Mouse (Mus musculus) MEL (cell line): ENCODE measurements at regions not wholly inside any gene's neighbourhood (a gene's known extent, or its start where the extent isn't known, plus 50 kb on each side); places are given as distances from the start of the nearest gene placed in this dataset.

Experiments
- DNase-seq: peaks from one replicate; pipeline ENCODE4 v3.0.0; 2011; ENCODE audit warnings: low read depth, low spot score
- H3K27ac ChIP-seq: 2 replicates; pipeline ENCODE4 v1.5.1; 2012; ENCODE audit warnings: low read depth, mild to moderate bottlenecking, control low read depth, low read length, moderate library complexity; ENCODE audit not compliant: control insufficient read depth
- H3K27me3 ChIP-seq, 2 experiments: fragments of 150-350 bp in 1 of 2; sonication (generic) in 1 of 2; 2 replicates each; pipeline ENCODE4 v1.6.1; 2012; ENCODE audit warnings: low read length in 2 of 2, mild to moderate bottlenecking in 2 of 2, improper control_type of control experiment in 1 of 2, moderate library complexity in 1 of 2; ENCODE audit not compliant: insufficient read depth in 2 of 2, control insufficient read depth in 1 of 2
- H3K36me3 ChIP-seq, 2 experiments: 2 replicates each; pipeline ENCODE4 v1.6.1; 2012 to 2014; ENCODE audit warnings: low read length in 2 of 2, improper control_type of control experiment in 1 of 2, inconsistent platforms in 1 of 2, mild to moderate bottlenecking in 1 of 2; ENCODE audit not compliant: insufficient read depth in 2 of 2, control insufficient read depth in 1 of 2
- H3K4me1 ChIP-seq, 2 experiments: fragments of 150-350 bp in 1 of 2; sonication (generic) in 1 of 2; 2 replicates each; pipeline ENCODE4 v1.6.1; 2012; ENCODE audit warnings: low read length in 2 of 2, improper control_type of control experiment in 1 of 2, mild to moderate bottlenecking in 1 of 2; ENCODE audit not compliant: insufficient read depth in 2 of 2, control insufficient read depth in 1 of 2
- H3K4me3 ChIP-seq, 2 experiments: fragments of 150-350 bp in 1 of 2; sonication (generic) in 1 of 2; 2 replicates each; pipeline ENCODE4 v1.5.1; 2012; ENCODE audit warnings: low read depth in 2 of 2, low read length in 2 of 2, mild to moderate bottlenecking in 2 of 2, moderate library complexity in 2 of 2, control low read depth in 1 of 2, improper control_type of control experiment in 1 of 2; ENCODE audit not compliant: control insufficient read depth in 1 of 2, insufficient read depth in 1 of 2
- H3K79me2 ChIP-seq: 2 replicates; pipeline ENCODE4 v1.6.1; 2012; ENCODE audit warnings: mild to moderate bottlenecking, low read length, moderate library complexity; ENCODE audit not compliant: control insufficient read depth, poor library complexity, insufficient read depth
- H3K9ac ChIP-seq: 2 replicates; pipeline ENCODE4 v1.6.1; 2012; ENCODE audit warnings: low read depth, mild to moderate bottlenecking, control low read depth, low read length, moderate library complexity; ENCODE audit not compliant: control insufficient read depth, poor library complexity, severe bottlenecking
- H3K9me3 ChIP-seq: fragments of 150-350 bp; sonication (generic); replicated peaks from 2 replicates; pipeline ENCODE4 v1.6.1; 2012; ENCODE audit warnings: mild to moderate bottlenecking, low read length, improper control_type of control experiment, moderate library complexity; ENCODE audit not compliant: insufficient read depth
- CTCF ChIP-seq, 3 experiments: IDR thresholded peaks in 2 of 3; conservative IDR thresholded peaks in 1 of 3; 2 replicates each; pipeline ENCODE4 v1.5.1; 2011 to 2012; ENCODE audit warnings: low read length in 3 of 3, low read depth in 2 of 3, mild to moderate bottlenecking in 2 of 3, improper control_type of control experiment in 1 of 3, inconsistent platforms in 1 of 3, mixed read lengths in 1 of 3, moderate library complexity in 1 of 3; ENCODE audit not compliant: control insufficient read depth in 1 of 3, insufficient read depth in 1 of 3, poor library complexity in 1 of 3, severe bottlenecking in 1 of 3
- EP300 ChIP-seq, 2 experiments: IDR thresholded peaks; 2 replicates each; pipeline ENCODE4 v1.6.1; 2011; ENCODE audit warnings: improper control_type of control experiment in 2 of 2, low read length in 2 of 2, low read depth in 1 of 2, mild to moderate bottlenecking in 1 of 2
- GABPA ChIP-seq: IDR thresholded peaks from 2 replicates; pipeline ENCODE4 v1.6.1; 2012; ENCODE audit warnings: low read depth, mild to moderate bottlenecking, inconsistent platforms, low read length, improper control_type of control experiment, moderate library complexity
- JUND ChIP-seq: IDR thresholded peaks from 2 replicates; pipeline ENCODE4 v1.6.1; 2011; ENCODE audit warnings: low read depth, mild to moderate bottlenecking, improper control_type of control experiment, low read length
- KAT2A ChIP-seq: conservative IDR thresholded peaks from 2 replicates; pipeline ENCODE4 v1.6.1; 2012; ENCODE audit warnings: low read depth, low read length, improper control_type of control experiment, inconsistent platforms
- MAFK ChIP-seq: IDR thresholded peaks from 2 replicates; pipeline ENCODE4 v1.6.1; 2011; ENCODE audit warnings: low read depth, mild to moderate bottlenecking, low read length, improper control_type of control experiment, borderline replicate concordance
- MEF2A ChIP-seq: IDR thresholded peaks from 2 replicates; pipeline ENCODE4 v1.6.1; 2014; ENCODE audit warnings: low read depth, mild to moderate bottlenecking, inconsistent platforms, low read length, improper control_type of control experiment; ENCODE audit not compliant: poor library complexity, insufficient replicate concordance, severe bottlenecking; ENCODE audit errors: extremely low read depth
- MXI1 ChIP-seq: IDR thresholded peaks from 2 replicates; pipeline ENCODE4 v1.6.1; 2011; ENCODE audit warnings: mild to moderate bottlenecking, low read depth, low read length, improper control_type of control experiment
- MYB ChIP-seq: IDR thresholded peaks from 2 replicates; pipeline ENCODE4 v1.6.1; 2011; ENCODE audit warnings: mild to moderate bottlenecking, low read depth, low read length, improper control_type of control experiment
- NRF1 ChIP-seq: IDR thresholded peaks from 2 replicates; pipeline ENCODE4 v1.6.1; 2014; ENCODE audit warnings: low read depth, mild to moderate bottlenecking, inconsistent platforms, low read length, improper control_type of control experiment, moderate library complexity; ENCODE audit not compliant: poor library complexity, insufficient read depth, severe bottlenecking
- POLR2A ChIP-seq, 2 experiments: IDR thresholded peaks; 2 replicates each; pipeline ENCODE4 v1.6.1; 2011 to 2012; ENCODE audit warnings: low read length in 2 of 2, mild to moderate bottlenecking in 2 of 2, control low read depth in 1 of 2, improper control_type of control experiment in 1 of 2, low read depth in 1 of 2, moderate library complexity in 1 of 2; ENCODE audit not compliant: control insufficient read depth in 1 of 2, insufficient read depth in 1 of 2, poor library complexity in 1 of 2
- POLR2AphosphoS2 ChIP-seq: IDR thresholded peaks from 2 replicates; pipeline ENCODE4 v1.6.1; 2011; ENCODE audit warnings: low read length, improper control_type of control experiment
- POLR2AphosphoS5 ChIP-seq: IDR thresholded peaks from 2 replicates; pipeline ENCODE4 v1.6.1; 2012; ENCODE audit warnings: low read depth, borderline replicate concordance, mild to moderate bottlenecking, inconsistent platforms, low read length, moderate library complexity, mixed read lengths
- RAD21 ChIP-seq: IDR thresholded peaks from 2 replicates; pipeline ENCODE4 v1.6.1; 2011; ENCODE audit warnings: mild to moderate bottlenecking, low read depth, low read length, improper control_type of control experiment
- TAL1 ChIP-seq: IDR thresholded peaks from 2 replicates; pipeline ENCODE4 v1.6.1; 2012; ENCODE audit warnings: mild to moderate bottlenecking, inconsistent platforms, low read length, moderate library complexity, mixed read lengths
- TCF12 ChIP-seq: IDR thresholded peaks from 2 replicates; pipeline ENCODE4 v1.6.1; 2014; ENCODE audit warnings: low read depth, mild to moderate bottlenecking, inconsistent platforms, low read length, improper control_type of control experiment, moderate library complexity
- UBTF ChIP-seq: IDR thresholded peaks from 2 replicates; pipeline ENCODE4 v1.6.1; 2012; ENCODE audit warnings: low read depth, mild to moderate bottlenecking, inconsistent platforms, low read length, improper control_type of control experiment, moderate library complexity, borderline replicate concordance; ENCODE audit not compliant: insufficient read depth
- USF1 ChIP-seq: IDR thresholded peaks from 2 replicates; pipeline ENCODE4 v1.6.1; 2014; ENCODE audit warnings: low read depth, mild to moderate bottlenecking, inconsistent platforms, low read length, improper control_type of control experiment, moderate library complexity
- ZC3H11A ChIP-seq: IDR thresholded peaks from 2 replicates; pipeline ENCODE4 v1.6.1; 2012; ENCODE audit warnings: low read depth, mild to moderate bottlenecking, inconsistent platforms, low read length, improper control_type of control experiment
- ZMIZ1 ChIP-seq: IDR thresholded peaks from 2 replicates; pipeline ENCODE4 v1.6.1; 2012; ENCODE audit warnings: low read depth, mild to moderate bottlenecking, inconsistent platforms, low read length, improper control_type of control experiment, moderate library complexity
- ZNF384 ChIP-seq: IDR thresholded peaks from 2 replicates; pipeline ENCODE4 v1.6.1; 2012; ENCODE audit warnings: low read depth, mild to moderate bottlenecking, inconsistent platforms, low read length, improper control_type of control experiment

DNA sequence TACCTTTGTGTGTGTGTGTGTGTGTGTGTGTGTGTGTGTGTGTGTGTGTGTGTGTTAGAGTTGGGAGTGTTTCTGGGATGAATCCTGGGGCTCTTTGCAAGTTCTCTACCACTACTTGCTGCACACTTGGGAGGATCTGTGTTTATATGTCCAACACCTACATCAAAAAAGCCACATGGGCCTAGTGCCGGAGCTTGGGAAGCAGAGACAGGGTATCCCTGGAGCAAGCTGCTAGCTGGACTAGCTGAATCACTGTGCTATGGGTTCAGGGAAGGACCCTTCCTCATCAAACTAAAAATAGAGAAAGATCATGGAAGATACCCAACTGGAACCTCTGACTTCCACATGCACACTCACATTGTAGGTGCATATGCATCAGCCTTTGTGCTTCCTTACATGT is 187.4 kb downstream of the Insig2 start:
- Histone ChIP-seq H3K27me3 (no peaks in the 10 kb centered on the region), H3K27ac (no peak overlapping the region), H3K36me3 (no peaks in the 10 kb centered on the region), H3K79me2 (no peaks in the 10 kb centered on the region), H3K4me3 (no peak overlapping the region), H3K9ac (no peak overlapping the region), H3K4me1 (no peaks in the 10 kb centered on the region), H3K9me3 (no peaks in the 10 kb centered on the region)
- no peak for TF ChIP-seq MEF2A
- no peak for TF ChIP-seq CTCF (IDR thresholded peaks at IDR 0.05 in 2 of 3, conservative IDR thresholded peaks at IDR 0.05 in 1 of 3; ENCODE audit: control insufficient read depth in 1 of 3, insufficient read depth in 1 of 3, low read depth in 2 of 3, low read length in 3 of 3, poor library complexity in 1 of 3, severe bottlenecking in 1 of 3)
- no peak for TF ChIP-seq EP300 (IDR thresholded peaks at IDR 0.05; ENCODE audit: low read depth in 1 of 2, low read length in 2 of 2)
- no peak for TF ChIP-seq GABPA
- TF ChIP-seq ZMIZ1: no peak
- no peak for TF ChIP-seq ZC3H11A
- no peak for TF ChIP-seq KAT2A
- no peak for TF ChIP-seq POLR2AphosphoS5
- TF ChIP-seq TCF12: no peak
- no peak for DNase-seq

DNA sequence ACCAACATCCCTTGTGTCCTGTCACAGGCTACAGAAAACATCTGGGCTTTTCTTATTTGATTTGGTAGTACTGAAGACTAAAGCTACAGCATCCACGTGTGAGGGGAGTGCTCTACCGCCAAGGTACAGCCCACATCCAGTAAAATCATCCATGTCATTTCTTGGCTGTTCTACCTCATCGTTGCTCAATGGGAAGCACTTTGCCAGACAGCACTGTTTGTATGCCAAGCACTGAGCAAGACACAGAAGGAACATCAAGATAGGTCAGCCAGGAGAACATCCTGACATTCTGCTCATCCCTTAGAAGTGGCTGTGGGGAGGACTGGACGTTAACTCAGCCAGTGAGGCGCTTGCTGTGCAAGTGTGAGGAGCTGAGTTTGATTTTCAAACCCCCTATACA is 178.9 kb downstream of the Insig2 start:
- H3K36me3 ChIP-seq: no peaks in the 10 kb centered on the region
- H3K27me3 ChIP-seq: no peaks in the 10 kb centered on the region
- no peak overlapping the region for H3K27ac ChIP-seq
- no peak for TF ChIP-seq JUND
- no peak for TF ChIP-seq RAD21
- no peak for TF ChIP-seq MXI1
- TF ChIP-seq MYB: no peak
- TF ChIP-seq POLR2AphosphoS2: no peak
- TF ChIP-seq ZMIZ1: no peak
- no peak for TF ChIP-seq NRF1
- TF ChIP-seq TAL1: no peak
- TF ChIP-seq MAFK: no peak
- no peak for TF ChIP-seq GABPA
- TF ChIP-seq ZNF384: no peak
- TF ChIP-seq UBTF: no peak
- no peak for TF ChIP-seq POLR2A (IDR thresholded peaks at IDR 0.05; ENCODE audit: control insufficient read depth in 1 of 2, insufficient read depth in 1 of 2, low read depth in 1 of 2, low read length in 2 of 2, poor library complexity in 1 of 2)
- no peak for TF ChIP-seq EP300 (IDR thresholded peaks at IDR 0.05; ENCODE audit: low read depth in 1 of 2, low read length in 2 of 2)
- no peak for TF ChIP-seq USF1
- TF ChIP-seq CTCF (IDR thresholded peaks at IDR 0.05 in 2 of 3, conservative IDR thresholded peaks at IDR 0.05 in 1 of 3; ENCODE audit: control insufficient read depth in 1 of 3, insufficient read depth in 1 of 3, low read depth in 2 of 3, low read length in 3 of 3, poor library complexity in 1 of 3, severe bottlenecking in 1 of 3): no peak
- TF ChIP-seq MEF2A: no peak
- TF ChIP-seq ZC3H11A: no peak
- TF ChIP-seq, all 39 proteins: peak for 0
- Histone ChIP-seq H3K4me3 (no peak overlapping the region), H3K79me2 (no peaks in the 10 kb centered on the region), H3K9ac (no peak overlapping the region), H3K4me1 (no peaks in the 10 kb centered on the region), H3K9me3 (no peaks in the 10 kb centered on the region)
- no peak for DNase-seq
